Mouse (Mus musculus) lung, postnatal 14 days (tissue): ENCODE data around the gene Ninl.

Source experiments
- DNase-seq: peaks from one replicate; pipeline ENCODE4 v3.0.0; 2021

Gene Ninl

DNA sequence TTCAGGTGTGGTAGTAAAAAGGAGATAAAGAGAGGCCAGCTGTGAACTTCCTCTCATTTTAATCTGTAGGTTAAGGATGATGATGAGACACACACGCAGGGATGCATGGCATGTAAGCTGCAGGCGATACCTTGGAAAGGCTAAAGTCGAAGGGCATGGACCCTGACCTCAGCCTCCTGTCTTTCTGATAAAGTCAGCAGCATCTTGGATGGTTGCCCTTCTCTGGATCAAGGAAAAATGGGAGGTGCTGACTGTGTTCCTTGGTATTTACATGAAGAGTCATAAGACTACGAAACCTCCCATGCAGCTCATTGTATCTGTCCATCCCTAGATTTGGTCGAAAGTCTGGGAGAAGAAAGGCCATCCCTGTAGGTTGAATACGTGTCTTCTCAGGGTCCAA is 138.8 kb downstream of the Ninl start:
- DNase-seq = no peak

DNA sequence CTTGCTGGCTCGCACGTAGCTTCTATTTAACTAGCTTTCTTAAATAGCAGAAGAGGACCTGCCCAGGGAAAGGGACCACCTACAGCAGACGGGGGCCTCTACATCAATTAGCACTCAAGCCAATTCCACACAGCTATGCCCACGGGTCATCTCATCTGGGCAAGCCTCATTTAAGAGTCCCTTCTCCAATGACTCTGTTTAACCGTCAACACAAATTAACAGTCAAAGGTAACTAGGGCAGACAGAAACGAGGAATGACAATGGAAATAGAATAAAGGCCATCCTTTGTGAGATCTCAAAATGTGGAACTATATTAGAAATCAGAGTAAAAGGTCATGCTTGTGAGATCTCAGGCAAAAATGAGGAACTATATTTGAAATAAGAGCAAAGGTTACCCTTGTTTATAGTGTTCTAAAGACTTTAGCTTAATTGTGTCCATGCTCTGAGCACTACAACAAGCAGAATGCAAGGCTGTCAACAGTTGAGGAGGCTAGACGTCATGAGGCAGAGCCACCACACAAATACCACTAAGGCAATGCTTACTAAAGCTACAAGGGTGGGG is 143.4 kb downstream of the Ninl start:
- no peak for DNase-seq

DNA sequence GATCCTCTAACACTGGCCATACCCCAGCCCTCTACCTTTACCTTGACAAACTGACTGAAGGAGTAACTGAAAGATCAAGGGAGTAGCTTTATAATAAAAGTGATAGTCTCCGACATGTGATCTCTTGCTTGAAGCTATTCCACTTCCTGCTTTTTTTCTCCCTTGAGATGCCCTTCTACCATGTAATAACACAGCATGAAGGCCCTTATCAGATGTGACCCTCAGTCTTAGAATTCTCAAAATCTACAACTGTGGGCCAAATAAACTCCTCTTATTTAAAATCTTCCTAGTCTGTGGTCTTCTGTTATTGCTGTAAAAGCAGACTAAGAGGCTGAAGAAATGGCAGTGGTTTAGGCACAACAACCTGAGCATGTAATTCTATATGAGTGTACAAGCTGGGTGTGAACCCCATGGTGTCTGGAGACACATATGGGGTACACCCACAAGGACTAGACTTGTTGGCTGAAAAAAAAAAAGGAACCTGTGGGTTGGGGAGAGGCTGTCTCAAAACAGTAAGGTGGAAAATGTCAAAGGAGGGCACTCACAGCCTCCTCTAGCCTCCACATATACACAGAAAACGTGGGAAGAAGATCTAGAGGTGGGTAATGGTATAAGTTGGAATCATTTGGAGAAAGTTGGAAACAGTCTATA is 144.4 kb downstream of the Ninl start:
- DNase-seq = no peak

DNA sequence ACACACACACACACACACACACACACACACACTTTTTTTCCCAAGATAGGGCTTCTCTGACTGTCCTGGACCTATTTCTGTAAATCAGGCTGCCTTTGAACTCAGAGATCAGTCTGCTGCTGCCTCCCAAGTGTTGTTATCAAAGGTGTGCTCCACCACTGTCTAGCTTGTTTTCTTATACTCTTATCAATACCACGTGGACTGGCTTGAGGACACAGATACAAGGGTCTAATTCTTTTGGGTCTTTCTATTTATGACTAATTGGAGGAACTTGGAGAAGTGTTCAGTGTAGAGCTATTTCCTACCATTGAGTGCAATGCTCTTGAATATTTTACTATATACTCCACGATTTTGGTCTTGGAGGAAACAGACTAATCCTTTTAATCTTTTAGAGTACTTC is 151.8 kb downstream of the Ninl start:
- DNase-seq = no peak

DNA sequence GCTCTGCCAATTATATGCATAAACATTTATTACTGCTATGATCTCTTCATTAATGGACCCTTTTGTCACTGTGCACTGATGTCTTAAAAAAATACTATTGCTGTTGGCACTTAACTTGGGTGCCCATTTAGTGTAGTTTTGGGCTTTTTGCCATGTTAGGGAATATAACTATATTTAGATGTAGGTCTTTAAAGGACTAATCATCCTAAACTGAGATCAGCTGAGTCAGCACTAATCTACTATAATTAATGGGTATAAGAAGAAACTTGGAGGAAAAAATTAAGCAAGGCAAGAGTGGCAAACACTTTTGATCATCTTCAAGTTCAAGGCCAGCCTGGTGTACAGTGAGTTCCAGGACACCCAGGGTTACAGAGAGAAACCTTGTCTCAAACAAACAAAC is 152.9 kb downstream of the Ninl start:
- no peak for DNase-seq

DNA sequence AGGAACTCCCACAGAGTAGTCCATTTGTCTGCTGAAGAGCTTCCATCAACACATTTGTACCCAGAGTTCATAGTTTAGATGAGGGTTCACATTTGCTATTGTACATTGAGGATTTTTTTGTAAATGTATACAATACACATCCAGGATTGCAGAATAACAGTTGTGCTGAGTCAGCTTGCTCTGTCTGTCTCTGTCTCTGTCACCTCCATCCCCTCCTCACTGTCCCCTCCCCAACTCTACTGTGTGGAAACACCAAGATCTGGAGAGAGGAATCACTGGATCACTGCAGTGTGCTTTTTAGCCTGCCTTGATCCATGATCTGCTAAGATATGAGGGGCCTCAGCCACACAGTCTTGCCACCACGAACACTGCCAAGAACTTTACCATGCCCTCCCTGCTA is 153.4 kb downstream of the Ninl start:
- DNase-seq = no peak

DNA sequence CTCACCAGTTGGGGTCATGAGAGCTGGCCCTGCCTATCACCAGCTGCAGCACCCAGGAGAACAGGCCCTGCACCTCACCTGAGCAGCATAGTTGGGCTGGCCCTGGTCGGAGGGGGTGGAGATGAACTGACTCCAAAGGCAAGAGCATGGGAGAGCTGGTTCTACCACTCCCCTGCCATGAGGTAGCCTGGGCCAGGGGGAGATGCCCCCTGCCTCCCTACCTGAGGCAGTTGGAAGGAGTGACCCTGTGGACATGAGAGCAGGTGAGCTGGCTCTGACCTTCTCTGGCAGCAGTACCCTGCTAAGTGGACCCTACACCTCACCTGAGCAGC is 154.4 kb downstream of the Ninl start:
- DNase-seq = no peak
